Mouse (Mus musculus): Measurements from ENCODE around the gene Cadm3. TPM values are rescaled to one million over a fixed set of nuclear protein-coding genes. Genes with fewer than 3 reads are reported as not detected.

The Cadm3 gene
- 1.8 TPM in 1 of 2 replicates, not detected in the other for total RNA-seq (2017)

DNA sequence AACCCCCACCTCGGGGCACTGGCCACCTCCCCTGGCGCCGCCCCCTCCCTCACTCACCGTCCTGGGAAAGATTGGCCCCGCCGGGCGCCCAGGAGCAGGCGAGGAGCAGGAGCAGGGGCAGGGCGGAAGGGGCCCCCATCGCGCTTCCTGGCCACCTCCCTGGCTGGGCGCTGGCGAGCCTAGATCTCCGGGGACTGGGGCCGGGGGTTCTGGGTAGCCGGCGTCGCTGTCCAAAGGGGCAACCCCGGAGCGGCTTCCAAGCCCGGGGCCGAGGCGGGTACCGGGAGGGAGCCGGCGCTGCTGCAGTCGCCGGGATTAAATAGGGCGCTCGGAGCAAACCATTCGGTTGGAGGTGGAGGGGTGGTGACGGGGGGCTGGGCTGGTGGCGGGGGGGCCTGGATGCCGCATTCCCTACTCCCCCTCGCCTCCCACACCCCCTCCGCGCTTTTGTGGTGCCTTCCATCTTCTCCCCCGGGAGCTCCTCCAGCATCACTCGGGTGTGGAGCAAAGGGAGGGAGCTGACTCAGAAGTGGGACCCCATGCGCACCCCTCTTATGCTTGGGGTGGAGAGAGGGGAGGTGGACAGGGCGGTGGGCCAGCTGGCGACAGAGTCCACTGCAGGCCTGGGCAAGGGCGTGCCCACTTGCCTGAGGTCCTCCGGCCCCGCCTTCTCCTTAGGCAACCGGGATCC is at the start of gene Cadm3:
TSS of gene Cadm3 (minus strand) at position 340 of the 691 bp plus-strand sequence.
- peak in 1 of 2 experiments; percentile 18; a peak in 1 of 4 replicates for ATAC-seq (replicated peaks in 1 of 2; ENCODE audit: insufficient read depth in 1 of 2, low FRiP score in 2 of 2, low TSS enrichment in 1 of 2, low read depth in 1 of 2, poor library complexity in 2 of 2, severe bottlenecking in 2 of 2)

DNA sequence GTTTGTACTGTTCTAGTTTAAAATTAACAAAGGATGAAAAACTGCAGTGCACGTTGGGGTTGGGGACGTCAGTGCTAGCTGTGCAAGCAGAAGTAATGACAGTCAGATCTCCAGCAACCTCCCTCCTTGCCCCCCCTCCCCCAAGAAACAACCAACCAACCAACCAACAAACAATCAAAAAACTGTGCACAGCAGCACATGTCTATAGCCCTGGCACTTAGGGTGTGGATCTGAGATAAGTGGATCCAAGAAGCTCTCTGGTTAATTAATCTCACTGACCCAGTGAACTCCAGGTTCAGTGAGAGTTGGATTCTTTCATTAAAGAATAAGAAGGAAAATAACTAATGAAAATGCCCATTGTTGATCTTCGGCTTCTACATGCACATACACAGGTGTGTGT is 47.1 kb upstream of the Cadm3 start:
- no peak for ATAC-seq (replicated peaks in 1 of 2; ENCODE audit: insufficient read depth in 1 of 2, low FRiP score in 2 of 2, low TSS enrichment in 1 of 2, low read depth in 1 of 2, poor library complexity in 2 of 2, severe bottlenecking in 2 of 2)

DNA sequence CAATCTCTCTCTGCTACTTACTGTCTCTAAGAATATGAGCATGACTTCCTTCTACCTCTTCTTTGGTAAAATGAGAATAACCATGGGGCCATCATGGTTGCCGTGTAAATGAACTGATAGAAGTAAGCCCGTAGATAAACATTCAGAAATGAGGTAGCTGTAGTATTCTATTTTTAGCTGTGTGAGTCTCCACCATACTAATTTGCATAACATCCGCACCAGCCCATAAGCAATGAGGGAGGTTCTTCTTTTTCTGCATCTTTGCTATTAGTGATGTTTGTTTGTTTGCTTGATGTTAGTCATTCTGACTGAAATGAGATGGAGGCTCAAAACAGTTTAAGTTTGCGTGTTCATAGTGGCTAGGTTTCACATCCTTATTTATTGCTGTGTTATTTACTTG is 44.4 kb upstream of the Cadm3 start:
- peak in 1 of 2 experiments; percentile 21; a peak in 1 of 4 replicates for ATAC-seq (replicated peaks in 1 of 2; ENCODE audit: insufficient read depth in 1 of 2, low FRiP score in 2 of 2, low TSS enrichment in 1 of 2, low read depth in 1 of 2, poor library complexity in 2 of 2, severe bottlenecking in 2 of 2)

DNA sequence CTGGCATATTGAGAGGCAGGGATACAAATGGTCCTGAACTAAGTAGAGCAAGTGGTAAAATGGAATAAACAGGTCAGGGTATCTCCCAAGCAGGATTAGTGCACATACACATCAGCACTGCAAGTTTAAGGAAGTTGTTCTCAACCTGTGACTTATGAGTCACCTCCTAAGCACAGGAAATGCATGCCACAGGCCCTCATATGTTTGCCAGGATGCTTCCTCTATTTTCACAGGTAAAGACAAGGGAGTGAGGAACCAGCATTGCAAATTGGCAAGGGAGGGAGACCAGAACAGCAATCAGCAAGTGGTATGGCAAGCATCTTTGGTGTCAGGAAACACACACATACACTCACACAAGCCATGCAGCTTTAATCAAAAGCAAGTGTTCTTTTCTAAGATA is 41.6 kb upstream of the Cadm3 start:
- peak; percentile 98 to 99 for ATAC-seq (replicated peaks in 1 of 2; ENCODE audit: insufficient read depth in 1 of 2, low FRiP score in 2 of 2, low TSS enrichment in 1 of 2, low read depth in 1 of 2, poor library complexity in 2 of 2, severe bottlenecking in 2 of 2)

DNA sequence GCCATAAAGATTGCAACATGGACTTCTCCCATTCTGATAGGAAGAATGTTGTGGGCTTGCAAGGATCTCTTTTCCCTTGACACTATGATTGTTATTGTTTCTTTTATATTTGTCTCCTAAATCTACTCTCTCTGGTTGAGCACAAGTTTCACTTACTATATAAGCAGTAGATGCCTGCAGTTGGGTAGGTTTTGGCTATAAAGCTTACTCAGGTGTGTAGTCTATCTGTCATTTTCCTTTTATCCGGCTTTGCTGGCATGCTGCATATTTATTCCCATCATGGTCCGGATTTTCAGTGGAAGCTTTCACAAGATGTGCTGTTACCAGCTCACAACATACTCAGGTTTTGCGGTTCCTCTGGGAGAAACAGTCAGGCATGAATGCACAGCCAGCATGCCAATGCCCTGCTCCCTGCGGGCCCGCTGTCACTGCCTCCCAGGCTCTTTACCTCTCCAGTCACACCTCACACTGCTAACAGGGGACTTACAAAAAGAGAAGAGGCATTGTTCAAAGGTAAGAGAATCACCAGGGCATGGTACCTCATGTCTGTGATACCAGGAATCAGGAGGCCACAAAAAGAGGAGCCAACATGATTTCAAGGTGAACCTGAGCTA is 37.3 kb upstream of the Cadm3 start:
- no peak for ATAC-seq (replicated peaks in 1 of 2; ENCODE audit: insufficient read depth in 1 of 2, low FRiP score in 2 of 2, low TSS enrichment in 1 of 2, low read depth in 1 of 2, poor library complexity in 2 of 2, severe bottlenecking in 2 of 2)

DNA sequence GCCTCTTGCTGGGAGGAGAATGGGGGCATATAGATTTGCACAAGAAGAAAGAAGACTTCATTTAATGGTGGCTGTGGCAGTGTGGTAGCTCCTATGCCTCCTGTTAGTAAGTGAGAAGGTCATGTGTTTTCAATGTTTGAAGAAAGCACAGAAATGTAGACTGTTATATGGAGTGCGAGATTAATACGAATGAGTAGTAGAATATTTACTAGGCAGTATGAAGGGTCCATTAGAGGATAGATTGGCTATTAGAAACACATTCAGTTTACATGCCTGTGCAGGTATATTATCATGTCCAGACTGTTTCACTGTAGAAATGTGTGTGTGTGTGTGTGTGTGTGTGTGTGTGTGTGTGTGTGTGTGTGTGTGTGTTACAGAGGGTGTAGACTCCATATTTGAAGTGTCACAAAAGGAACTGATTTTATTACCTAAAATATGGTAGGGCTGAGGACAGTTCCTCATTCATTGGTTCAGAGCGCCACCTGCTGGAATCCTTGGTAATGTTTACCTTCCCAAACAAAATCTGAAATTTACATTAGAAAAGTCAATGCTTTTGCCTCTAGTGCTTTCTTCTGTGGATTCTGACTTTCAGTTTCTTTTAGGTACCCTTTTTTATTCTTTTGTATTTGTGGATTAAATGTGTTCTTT is 31.0 kb upstream of the Cadm3 start:
- ATAC-seq (replicated peaks in 1 of 2; ENCODE audit: insufficient read depth in 1 of 2, low FRiP score in 2 of 2, low TSS enrichment in 1 of 2, low read depth in 1 of 2, poor library complexity in 2 of 2, severe bottlenecking in 2 of 2), result peak; percentile 66 to 81; a peak in 3 of 4 replicates

DNA sequence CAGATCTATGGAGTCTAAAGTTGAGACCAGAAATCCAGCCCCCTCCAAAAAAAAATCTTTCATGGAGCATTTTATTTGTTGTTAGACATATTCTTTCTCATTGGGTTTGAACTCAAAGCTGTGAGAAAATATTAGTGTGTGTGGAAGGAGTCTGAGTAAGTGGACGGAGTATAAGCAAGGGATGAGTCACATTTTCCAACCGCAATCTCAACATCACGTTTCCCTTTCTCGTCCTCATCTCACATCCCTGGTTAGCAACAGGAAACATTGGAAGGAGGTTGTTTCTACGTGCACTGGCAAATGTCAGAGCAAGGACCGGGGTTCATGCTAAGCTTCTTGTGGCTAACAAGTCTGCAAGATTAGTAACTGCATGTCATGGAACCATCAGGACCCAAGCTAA is 24.3 kb upstream of the Cadm3 start:
- ATAC-seq (replicated peaks in 1 of 2; ENCODE audit: insufficient read depth in 1 of 2, low FRiP score in 2 of 2, low TSS enrichment in 1 of 2, low read depth in 1 of 2, poor library complexity in 2 of 2, severe bottlenecking in 2 of 2), result 0 out of 4 replicates have a peak, but pooled peaks of 1 of the 2 experiments have one; percentile 12

DNA sequence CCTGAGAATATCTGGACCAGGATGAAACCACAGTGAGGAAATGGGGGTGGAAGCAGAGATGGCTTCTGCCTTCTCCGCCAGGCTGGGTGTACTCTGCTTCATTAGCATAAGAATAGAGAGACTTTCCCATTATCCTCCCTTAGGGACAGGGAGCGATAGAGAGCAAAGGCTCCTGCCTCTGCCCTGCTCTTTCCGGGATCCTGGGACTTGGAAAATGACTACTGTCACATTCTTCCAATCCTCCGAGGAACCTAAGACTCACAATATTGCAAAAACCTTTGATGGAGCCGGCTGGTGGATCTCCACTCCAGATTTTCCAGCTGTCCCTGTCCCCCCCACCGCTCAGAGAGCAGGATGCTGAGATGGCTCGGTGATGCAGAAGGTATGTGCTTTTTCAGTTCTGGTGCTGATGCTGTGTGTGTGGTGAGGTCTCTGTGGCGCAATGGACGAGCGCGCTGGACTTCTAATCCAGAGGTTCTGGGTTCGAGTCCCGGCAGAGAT is 22.5 kb upstream of the Cadm3 start:
- no peak for ATAC-seq (replicated peaks in 1 of 2; ENCODE audit: insufficient read depth in 1 of 2, low FRiP score in 2 of 2, low TSS enrichment in 1 of 2, low read depth in 1 of 2, poor library complexity in 2 of 2, severe bottlenecking in 2 of 2)

DNA sequence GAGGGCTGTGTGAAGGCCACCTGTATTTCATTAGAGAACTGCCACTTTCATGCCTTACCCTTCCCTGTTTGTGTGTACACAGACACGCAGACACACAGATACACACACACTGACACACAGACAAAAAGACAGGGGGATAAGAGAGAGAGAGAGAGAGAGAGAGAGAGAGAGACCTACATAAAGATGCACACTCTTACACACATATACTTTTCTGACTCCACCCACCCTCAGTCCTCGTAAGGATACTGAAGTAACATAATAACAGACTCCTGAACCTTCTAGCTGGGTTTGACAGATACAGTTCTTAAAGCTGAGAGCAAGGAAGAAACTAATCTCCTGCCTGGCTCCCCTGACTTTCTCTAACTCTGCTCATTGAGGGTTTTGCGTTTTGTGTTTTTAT is 21.9 kb upstream of the Cadm3 start:
- ATAC-seq (replicated peaks in 1 of 2; ENCODE audit: insufficient read depth in 1 of 2, low FRiP score in 2 of 2, low TSS enrichment in 1 of 2, low read depth in 1 of 2, poor library complexity in 2 of 2, severe bottlenecking in 2 of 2), result no peak

DNA sequence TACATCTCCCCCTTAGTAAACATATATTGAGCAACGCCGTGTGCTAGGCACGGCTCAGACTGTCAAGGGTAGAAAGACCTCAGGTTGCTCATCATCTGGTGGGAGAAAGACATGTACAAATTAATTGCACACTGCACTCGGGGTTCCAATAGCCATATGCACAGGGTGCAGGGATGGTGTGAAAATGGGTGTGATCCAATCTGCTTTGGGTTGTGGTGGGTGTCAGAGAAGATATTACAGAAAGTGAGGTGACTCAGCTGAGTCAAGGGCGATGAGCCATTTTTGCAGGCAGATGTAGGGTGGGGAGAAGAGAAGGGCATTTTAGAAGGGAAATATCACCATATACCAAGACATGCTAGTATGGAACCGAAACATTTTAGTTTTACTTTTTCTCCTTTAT is 13.9 kb upstream of the Cadm3 start:
- no peak for ATAC-seq (replicated peaks in 1 of 2; ENCODE audit: insufficient read depth in 1 of 2, low FRiP score in 2 of 2, low TSS enrichment in 1 of 2, low read depth in 1 of 2, poor library complexity in 2 of 2, severe bottlenecking in 2 of 2)

DNA sequence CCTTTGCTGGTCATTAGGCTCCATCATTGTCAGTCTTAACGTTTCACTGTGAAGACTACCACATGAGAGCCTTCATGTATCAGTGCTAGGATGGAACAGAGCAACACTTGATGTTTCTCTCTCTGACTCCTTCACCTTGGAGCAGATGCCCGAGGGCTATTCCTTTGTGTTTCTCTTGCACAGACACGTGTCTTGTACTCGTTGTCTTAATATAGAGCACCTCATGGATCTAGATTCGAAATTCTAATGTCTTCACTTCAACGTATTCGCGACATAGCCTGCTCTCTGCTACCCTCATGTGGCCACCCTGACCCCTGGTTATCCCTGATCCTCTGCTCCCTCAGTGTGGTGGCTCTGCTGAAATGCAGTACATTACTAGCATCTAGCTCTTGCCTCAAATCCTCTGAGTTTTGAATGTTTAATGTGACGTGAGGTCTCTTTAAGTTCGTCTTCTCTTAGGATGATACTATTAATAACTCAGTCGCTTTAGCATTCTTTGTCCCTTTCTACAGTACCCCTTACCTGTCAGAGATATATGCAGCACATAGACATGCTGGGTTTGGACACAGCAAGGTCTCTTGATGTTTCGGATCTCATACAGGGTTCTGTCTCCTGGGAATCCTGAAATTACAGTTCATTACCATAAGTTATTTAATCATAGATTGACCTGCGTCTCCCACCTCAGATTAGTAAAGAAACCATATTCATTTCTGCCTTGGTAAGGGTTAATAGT is 10.1 kb upstream of the Cadm3 start:
- peak; percentile 91 to 98 for ATAC-seq (replicated peaks in 1 of 2; ENCODE audit: insufficient read depth in 1 of 2, low FRiP score in 2 of 2, low TSS enrichment in 1 of 2, low read depth in 1 of 2, poor library complexity in 2 of 2, severe bottlenecking in 2 of 2)

DNA sequence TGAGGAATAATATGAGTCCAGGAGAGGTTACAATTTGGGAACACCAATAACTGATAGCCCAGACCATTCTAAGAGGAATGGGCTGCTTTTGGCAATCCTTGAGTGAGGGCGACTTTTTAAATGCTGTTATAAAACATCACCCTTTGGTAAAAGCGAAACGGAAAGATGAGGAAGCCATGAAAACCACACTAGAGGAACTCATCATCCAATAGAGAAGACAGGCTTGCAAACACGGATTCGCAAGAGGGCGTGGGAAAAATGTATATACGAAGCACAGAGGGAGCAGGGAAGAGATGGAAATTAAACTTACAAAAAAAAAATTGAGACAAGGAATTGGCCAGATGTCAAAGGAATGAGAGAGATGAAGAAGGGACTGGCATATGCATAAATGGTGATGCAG is 6.5 kb upstream of the Cadm3 start:
- peak; percentile 51 to 68; a peak in 1 of 4 replicates for ATAC-seq (replicated peaks in 1 of 2; ENCODE audit: insufficient read depth in 1 of 2, low FRiP score in 2 of 2, low TSS enrichment in 1 of 2, low read depth in 1 of 2, poor library complexity in 2 of 2, severe bottlenecking in 2 of 2)

DNA sequence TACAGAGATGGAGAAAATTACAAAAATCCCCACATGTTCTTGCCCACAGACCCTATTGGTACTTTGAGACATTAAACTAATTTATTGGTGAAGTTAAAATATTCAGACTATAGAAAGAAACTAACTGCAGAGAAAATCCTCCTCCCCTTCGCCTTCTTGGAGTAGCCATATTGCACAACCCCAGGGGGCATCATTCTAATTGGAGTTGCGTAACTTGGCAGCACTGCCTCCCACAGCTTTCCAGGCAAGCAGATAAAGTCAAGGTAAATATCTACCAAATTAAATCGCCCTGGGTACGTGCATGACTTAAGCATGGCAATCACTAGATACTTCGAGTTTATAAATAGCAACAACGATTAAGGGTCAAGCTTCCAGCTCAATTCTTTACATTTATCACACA is 4.1 kb upstream of the Cadm3 start:
- no peak for ATAC-seq (replicated peaks in 1 of 2; ENCODE audit: insufficient read depth in 1 of 2, low FRiP score in 2 of 2, low TSS enrichment in 1 of 2, low read depth in 1 of 2, poor library complexity in 2 of 2, severe bottlenecking in 2 of 2)

DNA sequence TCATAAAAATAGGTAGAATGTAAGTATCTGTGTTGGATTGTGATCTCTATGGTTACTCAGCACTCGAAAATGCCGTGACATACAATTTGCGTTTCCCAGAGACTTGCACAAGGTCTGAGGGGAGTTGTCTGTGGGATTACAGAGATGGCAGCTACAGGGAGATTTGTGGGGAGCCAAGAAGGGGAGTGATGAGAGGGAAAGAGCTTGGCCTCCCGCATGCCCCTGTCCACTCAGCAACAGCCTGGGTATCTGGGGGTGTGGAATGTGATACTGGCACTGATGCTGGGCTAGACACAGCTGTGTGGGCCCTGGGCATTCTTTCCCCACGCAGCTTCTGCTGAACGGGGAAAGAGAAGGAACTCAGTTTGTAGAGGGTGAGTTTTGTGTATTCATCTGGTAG is 3.0 kb upstream of the Cadm3 start:
- no peak for ATAC-seq (replicated peaks in 1 of 2; ENCODE audit: insufficient read depth in 1 of 2, low FRiP score in 2 of 2, low TSS enrichment in 1 of 2, low read depth in 1 of 2, poor library complexity in 2 of 2, severe bottlenecking in 2 of 2)

DNA sequence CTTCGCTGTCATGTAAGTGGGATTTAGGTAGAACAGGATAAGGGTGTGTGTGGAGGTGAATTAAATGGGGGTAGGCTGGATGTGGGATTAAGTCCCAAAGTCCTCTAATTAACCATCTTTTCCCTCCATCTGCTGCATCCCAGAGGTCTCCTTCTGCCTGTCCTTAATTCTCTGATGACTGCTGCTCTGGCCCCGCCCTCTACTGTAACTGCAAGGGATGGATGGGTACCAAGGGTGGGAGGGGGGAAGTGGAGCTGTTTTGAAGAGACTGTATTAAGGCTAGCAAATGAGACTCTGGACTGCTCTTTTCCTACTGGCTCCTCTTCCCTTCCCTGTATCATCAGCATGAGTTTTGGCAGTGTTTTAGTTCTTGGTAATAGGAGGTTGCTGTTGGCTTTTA is 2.1 kb upstream of the Cadm3 start:
- ATAC-seq (replicated peaks in 1 of 2; ENCODE audit: insufficient read depth in 1 of 2, low FRiP score in 2 of 2, low TSS enrichment in 1 of 2, low read depth in 1 of 2, poor library complexity in 2 of 2, severe bottlenecking in 2 of 2), result no peak

DNA sequence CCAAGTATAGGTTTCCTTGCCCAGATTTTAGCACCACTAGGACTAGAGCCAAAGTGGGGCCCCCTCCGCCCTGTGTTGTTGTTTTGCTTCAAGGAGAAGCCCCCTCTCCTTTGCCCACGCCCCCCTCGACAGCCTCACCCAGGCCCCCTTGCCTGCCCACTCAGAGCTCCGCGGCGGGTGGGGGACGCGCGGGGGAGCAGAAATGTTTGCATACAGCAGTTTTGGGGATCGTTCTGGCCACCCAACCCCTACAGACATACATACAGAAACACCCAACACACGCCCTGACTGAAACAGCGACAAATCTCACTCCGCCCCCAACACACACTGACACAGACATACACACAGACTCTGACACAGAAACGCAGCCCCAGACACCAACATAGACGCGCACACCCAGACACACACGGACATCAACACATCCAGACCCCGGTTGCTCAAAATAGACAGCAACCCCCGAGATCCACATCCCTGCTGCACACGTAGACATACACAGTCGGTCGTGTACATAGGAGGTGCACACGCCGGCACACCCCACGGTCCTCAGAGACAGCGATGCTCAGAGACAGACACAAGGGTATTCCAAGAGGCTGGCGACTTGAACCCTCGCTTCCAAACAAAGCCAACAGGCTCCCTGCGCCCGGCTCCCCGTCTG is 667 bp downstream of the Cadm3 start:
- peak; percentile 18 to 25; a peak in 1 of 4 replicates for ATAC-seq (replicated peaks in 1 of 2; ENCODE audit: insufficient read depth in 1 of 2, low FRiP score in 2 of 2, low TSS enrichment in 1 of 2, low read depth in 1 of 2, poor library complexity in 2 of 2, severe bottlenecking in 2 of 2)

DNA sequence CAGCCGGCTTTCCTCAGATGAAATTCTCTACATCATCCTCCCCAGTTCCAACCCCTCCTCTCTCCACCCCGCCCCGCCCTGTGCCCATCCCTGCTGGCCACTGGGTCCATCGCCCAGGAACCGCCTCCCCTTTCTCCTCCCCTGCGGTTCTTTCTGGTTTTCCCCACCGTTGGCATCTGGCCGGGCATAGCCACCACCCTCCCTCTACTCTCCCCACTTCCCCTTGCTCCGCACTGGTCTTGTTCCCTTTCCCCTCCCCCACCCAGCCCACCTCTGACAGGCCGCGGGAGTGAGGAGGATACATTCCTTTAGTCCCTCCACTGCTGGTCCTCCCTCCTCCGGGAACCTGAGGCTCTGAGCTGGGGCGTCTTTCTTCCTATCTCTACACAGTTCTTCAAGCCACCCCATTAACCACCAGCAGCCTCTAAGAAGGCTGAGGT is 1.5 kb downstream of the Cadm3 start:
- peak; percentile 66 to 71; a peak in 3 of 4 replicates for ATAC-seq (replicated peaks in 1 of 2; ENCODE audit: insufficient read depth in 1 of 2, low FRiP score in 2 of 2, low TSS enrichment in 1 of 2, low read depth in 1 of 2, poor library complexity in 2 of 2, severe bottlenecking in 2 of 2)

Measured in hematopoietic stem cell, adult 5-6 weeks (primary cell).